ENCODE assay signal across 19 mouse cellular contexts in the genomic region with DNA sequence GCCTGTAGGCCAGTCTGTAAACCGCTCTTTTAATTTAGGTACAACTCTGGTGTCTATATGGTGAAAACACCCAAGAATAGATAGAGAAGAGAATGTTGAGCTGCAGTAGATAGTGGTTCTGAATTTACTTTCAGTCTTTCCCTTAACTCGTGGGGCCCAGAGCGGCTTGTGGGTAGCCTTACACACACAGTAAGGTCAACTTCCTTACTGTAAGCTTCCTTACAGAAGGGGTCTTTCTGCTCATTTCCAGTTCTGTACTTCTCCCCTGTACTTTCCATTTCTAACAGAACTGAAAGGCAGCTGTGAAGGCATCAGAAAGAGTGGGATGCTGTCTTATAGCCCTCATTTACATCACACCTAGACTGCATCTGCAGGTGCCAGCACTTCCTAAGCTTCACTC.
A peak's percentile ranks its signal among the peaks of the same experiment; 100 is the strongest.
DNase-seq lines count a peak whose midpoint lies in the region; ATAC-seq lines count a peak whose summit lies in the region.
"Had no signal": no experiment of that assay in that cellular context is flagged by ENCODE, and none has a peak within 500 bp of the region (broad histone marks: within the 10 kb centered on the region; RNA-seq: fewer than 3 reads in every experiment).

No protein-coding gene starts in this region.

- 85% methylated on average over 3 of the region's 3 CpGs for WGBS in heart, embryonic 10.5 days

- DNase-seq in heart, adult 11 months = peak; percentile 10
- DNase-seq in heart, embryonic 10.5 days (ENCODE audit: low spot score) = no peak
- DNase-seq in urinary bladder, postnatal 36 days (ENCODE audit: low spot score in 2 of 2) = no peak
- DNase-seq in thymus, postnatal 14 days = no peak
- DNase-seq in cerebellum, adult 18-20 months = no peak
- DNase-seq: adrenal gland, adult 2 months; adrenal gland, postnatal 25 days; B cell, adult 2 months; cerebellum, adult 2 months; cerebellum, postnatal 10 days; gastrocnemius, postnatal 10 days; heart, postnatal 14 days had no signal

- H3K36me3 ChIP-seq in heart, embryonic 10.5 days = no peaks in the 10 kb centered on the region
- H3K36me3 ChIP-seq in megakaryocyte, embryonic 14.5 days (replicated peaks; ENCODE audit: low read length) = no peaks in the 10 kb centered on the region
- H3K36me3 ChIP-seq: embryonic facial prominence, embryonic 12.5 days; forebrain, embryonic 15.5 days; heart, embryonic 15.5 days; hindbrain, embryonic 13.5 days had no signal

- no peak overlapping the region for H3K27ac ChIP-seq in heart, embryonic 10.5 days
- H3K27ac ChIP-seq: embryonic facial prominence, embryonic 12.5 days; forebrain, embryonic 15.5 days; heart, embryonic 15.5 days; hindbrain, embryonic 13.5 days; hindbrain, postnatal 0 days had no signal

- H3K4me1 ChIP-seq in heart, embryonic 10.5 days = peaks cover 21% of the 10 kb centered on the region
- peaks cover 50% of the 10 kb centered on the region for H3K4me1 ChIP-seq in megakaryocyte, embryonic 14.5 days
- H3K4me1 ChIP-seq: forebrain, embryonic 15.5 days; hindbrain, embryonic 13.5 days had no signal

- no peaks in the 10 kb centered on the region for H3K9me3 ChIP-seq in heart, embryonic 10.5 days
- H3K9me3 ChIP-seq in megakaryocyte, embryonic 14.5 days = no peaks in the 10 kb centered on the region
- H3K9me3 ChIP-seq: embryonic facial prominence, embryonic 12.5 days; forebrain, embryonic 15.5 days; heart, embryonic 15.5 days; hindbrain, embryonic 13.5 days had no signal

- no peaks in the 10 kb centered on the region for H3K27me3 ChIP-seq in heart, embryonic 10.5 days (ENCODE audit: insufficient read depth, poor library complexity, severe bottlenecking)
- no peaks in the 10 kb centered on the region for H3K27me3 ChIP-seq in megakaryocyte, embryonic 14.5 days (replicated peaks)
- H3K27me3 ChIP-seq: embryonic facial prominence, embryonic 12.5 days; forebrain, embryonic 15.5 days; heart, embryonic 15.5 days; hindbrain, embryonic 13.5 days had no signal

- ATAC-seq in granulocyte monocyte progenitor cell, adult 5-6 weeks (replicated peaks; ENCODE audit: poor library complexity, severe bottlenecking) = peak; percentile 70
- ATAC-seq: forebrain, embryonic 15.5 days; hindbrain, postnatal 0 days had no signal

- no peak overlapping the region for H3K4me3 ChIP-seq in heart, embryonic 10.5 days
- H3K4me3 ChIP-seq in megakaryocyte, embryonic 14.5 days (replicated peaks) = peak overlapping the region; percentile 29
- H3K4me3 ChIP-seq: embryonic facial prominence, embryonic 12.5 days; forebrain, embryonic 15.5 days; heart, embryonic 15.5 days; hindbrain, embryonic 13.5 days had no signal
